Mouse (Mus musculus): ENCODE measurements at regions not wholly inside any gene's neighbourhood (a gene's known extent, or its start where the extent isn't known, plus 50 kb on each side); places are given as distances from the start of the nearest gene placed in this dataset.

DNA sequence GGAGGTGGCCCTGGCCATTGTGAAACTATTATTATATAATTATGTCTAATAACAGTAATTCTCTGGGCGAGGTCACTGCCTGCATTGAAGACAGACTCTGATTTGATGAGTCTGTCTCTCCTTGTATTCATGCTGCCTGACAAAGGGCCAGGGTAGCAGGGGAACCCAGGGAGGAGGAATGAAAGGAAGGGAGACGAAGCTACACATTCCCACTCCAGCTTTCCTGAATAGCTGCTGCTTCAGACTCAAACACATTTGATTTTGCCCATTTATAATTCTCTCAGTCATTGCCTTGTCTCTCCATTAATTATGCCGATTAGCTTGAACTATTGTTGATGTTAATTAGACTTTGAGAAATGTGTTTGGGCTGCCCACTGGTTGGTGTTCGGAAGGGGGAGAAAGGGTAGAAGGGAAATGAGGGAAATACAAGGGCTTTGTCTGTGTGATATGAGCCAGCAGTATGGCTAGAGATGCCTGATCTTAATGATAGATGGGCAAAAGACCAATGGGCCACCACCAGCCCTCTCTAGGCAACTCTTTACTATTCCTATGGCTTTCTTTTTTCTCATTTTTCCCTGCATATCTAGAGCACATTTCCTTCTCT lies 881.8 kb downstream of the Gm9195 start:
- Histone ChIP-seq H3K9ac (ENCODE audit: low read depth, low read length) (no peak overlapping the region), H3K27ac (replicated peaks; ENCODE audit: insufficient read depth, low read depth, low read length) (no peak overlapping the region), H3K4me3 (ENCODE audit: insufficient read depth, low read depth, low read length) (no peak overlapping the region), H3K36me3 (ENCODE audit: control insufficient read depth, insufficient read depth, low read length) (no peaks in the 10 kb centered on the region), H3K27me3 (ENCODE audit: control insufficient read depth, insufficient read depth, low read length) (no peaks in the 10 kb centered on the region), H3K4me1 (ENCODE audit: control insufficient read depth, insufficient read depth, low read length) (no peaks in the 10 kb centered on the region), H3K79me2 (ENCODE audit: control insufficient read depth, insufficient read depth, low read length) (no peaks in the 10 kb centered on the region)
- TF ChIP-seq POLR2A (IDR thresholded peaks at IDR 0.05; ENCODE audit: extremely low read depth, insufficient read depth, low read length), result no peak
- TF ChIP-seq CTCF (IDR thresholded peaks at IDR 0.05; ENCODE audit: low read depth, low read length), result no peak
- 68% methylated on average over 4 of the region's 4 CpGs for WGBS
- DNase-seq (ENCODE audit: extremely low read depth, low read depth, low spot score), result no peak

DNA sequence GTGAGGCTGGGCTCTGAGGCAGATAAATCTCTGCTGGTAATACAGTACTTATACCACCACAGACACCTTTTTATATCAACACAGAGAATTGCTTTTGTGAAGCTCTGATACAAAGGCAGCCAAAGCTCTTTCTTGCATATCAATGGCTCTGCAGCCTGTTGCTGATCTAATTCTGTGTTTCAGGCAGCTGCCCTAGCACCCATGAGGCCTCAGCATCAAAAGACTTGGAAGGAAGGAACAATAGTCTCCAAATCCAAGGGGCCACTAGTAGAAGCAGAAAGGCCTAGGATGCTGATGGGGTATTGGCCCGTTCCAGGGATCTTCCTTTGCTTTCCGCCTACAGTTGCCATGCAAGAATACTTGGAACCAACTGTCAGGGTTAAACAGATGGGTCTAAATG lies 887.9 kb downstream of the Gm9195 start:
- H3K27me3 ChIP-seq (ENCODE audit: control insufficient read depth, insufficient read depth, low read length), result no peaks in the 10 kb centered on the region
- no peaks in the 10 kb centered on the region for H3K79me2 ChIP-seq (ENCODE audit: control insufficient read depth, insufficient read depth, low read length)
- no peak overlapping the region for H3K4me3 ChIP-seq (ENCODE audit: insufficient read depth, low read depth, low read length)
- H3K9ac ChIP-seq (ENCODE audit: low read depth, low read length), result no peak overlapping the region
- H3K4me1 ChIP-seq (ENCODE audit: control insufficient read depth, insufficient read depth, low read length), result no peaks in the 10 kb centered on the region
- 72% methylated on average over 2 of the region's 2 CpGs for WGBS
- no peak overlapping the region for H3K27ac ChIP-seq (replicated peaks; ENCODE audit: insufficient read depth, low read depth, low read length)
- no peaks in the 10 kb centered on the region for H3K36me3 ChIP-seq (ENCODE audit: control insufficient read depth, insufficient read depth, low read length)
- no peak for DNase-seq (ENCODE audit: extremely low read depth, low read depth, low spot score)
- TF ChIP-seq CTCF (IDR thresholded peaks at IDR 0.05; ENCODE audit: low read depth, low read length) (no peak), POLR2A (IDR thresholded peaks at IDR 0.05; ENCODE audit: extremely low read depth, insufficient read depth, low read length) (no peak)

DNA sequence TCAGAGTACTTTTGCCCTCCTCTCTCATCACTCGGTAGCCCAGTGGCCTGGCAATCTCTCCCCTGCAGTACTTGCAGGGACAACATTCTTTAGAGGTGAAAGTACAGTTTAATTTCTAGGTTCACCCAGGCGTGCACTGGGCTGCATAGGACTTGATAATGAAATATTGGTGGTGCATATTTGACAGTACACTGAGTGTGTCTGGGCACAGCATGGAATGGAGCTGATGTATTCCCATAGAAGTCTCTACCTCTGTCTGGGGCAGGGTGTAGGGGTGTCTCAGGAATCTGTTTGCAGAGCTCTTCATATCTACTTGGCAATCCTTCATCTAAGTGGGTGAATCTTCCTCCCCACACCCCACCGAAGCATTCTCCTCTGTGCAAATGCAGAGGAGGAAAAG lies 893.8 kb downstream of the Gm9195 start:
- no peaks in the 10 kb centered on the region for H3K4me1 ChIP-seq (ENCODE audit: control insufficient read depth, insufficient read depth, low read length)
- H3K4me3 ChIP-seq (ENCODE audit: insufficient read depth, low read depth, low read length), result no peak overlapping the region
- no peak overlapping the region for H3K27ac ChIP-seq (replicated peaks; ENCODE audit: insufficient read depth, low read depth, low read length)
- no peaks in the 10 kb centered on the region for H3K79me2 ChIP-seq (ENCODE audit: control insufficient read depth, insufficient read depth, low read length)
- TF ChIP-seq POLR2A (IDR thresholded peaks at IDR 0.05; ENCODE audit: extremely low read depth, insufficient read depth, low read length) (no peak), CTCF (IDR thresholded peaks at IDR 0.05; ENCODE audit: low read depth, low read length) (no peak)
- no peak overlapping the region for H3K9ac ChIP-seq (ENCODE audit: low read depth, low read length)
- 65% methylated on average over 3 of the region's 3 CpGs for WGBS
- no peaks in the 10 kb centered on the region for H3K36me3 ChIP-seq (ENCODE audit: control insufficient read depth, insufficient read depth, low read length)
- no peaks in the 10 kb centered on the region for H3K27me3 ChIP-seq (ENCODE audit: control insufficient read depth, insufficient read depth, low read length)
- DNase-seq (ENCODE audit: extremely low read depth, low read depth, low spot score), result no peak

DNA sequence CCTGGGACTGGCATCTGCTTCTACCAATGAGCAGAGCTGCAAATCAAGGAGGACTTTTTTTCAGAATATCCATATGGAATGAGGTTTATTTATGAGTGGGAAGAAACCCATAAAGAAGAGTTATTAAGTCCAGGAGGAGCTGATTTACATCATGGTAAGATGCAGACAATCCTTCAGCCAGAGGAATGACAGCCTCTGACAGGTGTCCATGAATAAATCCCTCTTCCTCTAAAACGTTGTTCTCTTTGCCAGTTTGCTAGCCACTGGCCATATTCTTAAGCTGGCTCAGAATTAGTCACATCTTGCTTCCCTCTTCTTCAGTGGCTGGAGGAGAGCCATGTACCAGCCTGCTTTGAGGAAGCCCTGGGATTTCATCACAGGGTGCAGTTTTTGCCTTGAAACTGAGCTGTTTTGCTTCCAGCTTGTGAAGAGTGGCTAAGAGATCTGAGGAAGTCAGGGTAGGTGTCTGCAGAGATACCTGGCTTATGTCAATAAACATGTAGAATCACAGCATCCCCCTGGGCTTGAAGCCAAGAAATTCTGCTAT lies 902.9 kb downstream of the Gm9195 start:
- no peak overlapping the region for H3K27ac ChIP-seq (replicated peaks; ENCODE audit: insufficient read depth, low read depth, low read length)
- WGBS, result 36% methylated on average over 1 of the region's 1 CpGs
- no peaks in the 10 kb centered on the region for H3K4me1 ChIP-seq (ENCODE audit: control insufficient read depth, insufficient read depth, low read length)
- no peaks in the 10 kb centered on the region for H3K27me3 ChIP-seq (ENCODE audit: control insufficient read depth, insufficient read depth, low read length)
- H3K36me3 ChIP-seq (ENCODE audit: control insufficient read depth, insufficient read depth, low read length), result no peaks in the 10 kb centered on the region
- no peak overlapping the region for H3K9ac ChIP-seq (ENCODE audit: low read depth, low read length)
- no peaks in the 10 kb centered on the region for H3K79me2 ChIP-seq (ENCODE audit: control insufficient read depth, insufficient read depth, low read length)
- DNase-seq (ENCODE audit: extremely low read depth, low read depth, low spot score), result no peak
- TF ChIP-seq CTCF (IDR thresholded peaks at IDR 0.05; ENCODE audit: low read depth, low read length) (no peak), POLR2A (IDR thresholded peaks at IDR 0.05; ENCODE audit: extremely low read depth, insufficient read depth, low read length) (no peak)
- no peak overlapping the region for H3K4me3 ChIP-seq (ENCODE audit: insufficient read depth, low read depth, low read length)

DNA sequence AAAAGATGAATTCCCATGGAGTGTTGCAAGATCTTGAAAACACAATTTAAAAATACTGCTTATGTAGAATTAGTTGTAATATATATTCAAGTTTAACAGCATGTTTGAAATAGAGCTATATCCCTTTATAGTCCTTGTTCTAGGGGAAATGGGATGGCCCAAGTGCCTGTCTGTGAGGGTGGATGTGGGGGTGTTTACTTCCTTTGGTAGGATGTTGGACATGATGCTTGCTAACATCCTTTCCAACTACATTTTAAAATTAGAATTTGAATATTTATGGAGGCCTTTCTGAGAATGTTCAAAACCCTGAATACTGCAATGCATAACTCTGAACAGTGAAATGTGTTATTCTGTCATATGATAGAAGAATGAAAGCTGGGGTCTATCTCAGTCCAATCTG lies 903.6 kb downstream of the Gm9195 start:
- H3K27me3 ChIP-seq (ENCODE audit: control insufficient read depth, insufficient read depth, low read length), result no peaks in the 10 kb centered on the region

DNA sequence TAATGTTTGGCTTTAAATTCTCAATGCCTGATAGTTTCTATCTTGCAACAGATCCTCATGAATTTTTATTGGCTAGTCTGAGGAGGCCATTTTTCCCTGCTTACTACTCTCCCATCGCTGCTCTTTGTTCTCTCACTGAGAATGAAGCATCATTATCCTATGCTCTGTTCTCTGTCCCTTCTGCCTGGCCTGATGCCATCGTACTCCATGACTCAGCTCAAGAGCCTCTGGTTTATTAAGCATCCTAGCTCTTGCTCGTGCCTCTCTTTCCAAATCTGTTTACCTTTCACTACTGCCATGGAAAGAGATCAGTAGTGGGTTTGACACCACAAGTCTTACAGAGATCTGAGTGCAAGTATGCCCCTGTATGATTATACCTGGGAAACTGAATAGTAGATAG lies 926.8 kb downstream of the Gm9195 start:
- WGBS, result 65% methylated on average over 3 of the region's 3 CpGs

More for the DNA sequence above, 903.6 kb downstream of the Gm9195 start:
- DNase-seq (ENCODE audit: extremely low read depth, low read depth, low spot score), result no peak
- Histone ChIP-seq H3K4me1 (ENCODE audit: control insufficient read depth, insufficient read depth, low read length) (no peaks in the 10 kb centered on the region), H3K79me2 (ENCODE audit: control insufficient read depth, insufficient read depth, low read length) (no peaks in the 10 kb centered on the region), H3K4me3 (ENCODE audit: insufficient read depth, low read depth, low read length) (no peak overlapping the region), H3K27ac (replicated peaks; ENCODE audit: insufficient read depth, low read depth, low read length) (no peak overlapping the region), H3K9ac (ENCODE audit: low read depth, low read length) (no peak overlapping the region), H3K36me3 (ENCODE audit: control insufficient read depth, insufficient read depth, low read length) (no peaks in the 10 kb centered on the region)
- TF ChIP-seq POLR2A (IDR thresholded peaks at IDR 0.05; ENCODE audit: extremely low read depth, insufficient read depth, low read length) (no peak), CTCF (IDR thresholded peaks at IDR 0.05; ENCODE audit: low read depth, low read length) (no peak)

More for the DNA sequence above, 926.8 kb downstream of the Gm9195 start:
- H3K36me3 ChIP-seq (ENCODE audit: control insufficient read depth, insufficient read depth, low read length), result no peaks in the 10 kb centered on the region
- H3K9ac ChIP-seq (ENCODE audit: low read depth, low read length), result no peak overlapping the region
- TF ChIP-seq POLR2A (IDR thresholded peaks at IDR 0.05; ENCODE audit: extremely low read depth, insufficient read depth, low read length), result no peak
- no peak overlapping the region for H3K27ac ChIP-seq (replicated peaks; ENCODE audit: insufficient read depth, low read depth, low read length)
- no peak overlapping the region for H3K4me3 ChIP-seq (ENCODE audit: insufficient read depth, low read depth, low read length)
- no peaks in the 10 kb centered on the region for H3K27me3 ChIP-seq (ENCODE audit: control insufficient read depth, insufficient read depth, low read length)
- no peaks in the 10 kb centered on the region for H3K79me2 ChIP-seq (ENCODE audit: control insufficient read depth, insufficient read depth, low read length)
- no peak for DNase-seq (ENCODE audit: extremely low read depth, low read depth, low spot score)
- H3K4me1 ChIP-seq (ENCODE audit: control insufficient read depth, insufficient read depth, low read length), result no peaks in the 10 kb centered on the region

Measured in liver, adult 2 months (tissue).